ENCODE assay signal across 9 mouse cellular contexts in the genomic region with DNA sequence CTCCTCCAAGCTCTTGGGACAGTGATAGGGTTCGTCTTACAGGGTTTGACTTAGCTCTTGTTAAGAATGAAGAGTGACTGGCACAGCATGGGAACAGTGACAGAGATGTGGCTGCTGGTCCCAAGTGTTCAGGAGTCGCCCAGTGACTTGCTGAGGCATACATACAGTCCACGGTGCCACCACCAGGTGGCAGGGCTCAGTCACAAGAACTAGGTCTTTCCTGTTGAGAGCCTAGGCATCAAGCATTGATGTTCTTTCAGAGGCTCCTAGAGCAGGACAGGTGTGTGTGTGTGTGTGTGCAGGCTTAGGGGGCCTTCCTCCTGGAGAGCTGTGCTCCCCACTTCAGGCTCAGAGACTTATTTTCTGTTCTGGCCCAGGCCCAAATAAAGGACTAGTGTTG. TPM values are rescaled to one million over a fixed set of nuclear protein-coding genes. Genes with fewer than 3 reads are reported as not detected.
DNase-seq lines count a peak whose midpoint lies in the region; ATAC-seq and TF ChIP-seq lines count a peak whose summit lies in the region.
"Had no signal": no experiment of that assay in that cellular context is flagged by ENCODE, and none has a peak within 500 bp of the region (broad histone marks: within the 10 kb centered on the region; RNA-seq: fewer than 3 reads in every experiment).

No protein-coding gene starts in this region.

- H3K9ac ChIP-seq in forebrain, embryonic 16.5 days (replicated peaks; ENCODE audit: low read depth, low read length) = no peak overlapping the region
- H3K9ac ChIP-seq in hindbrain, embryonic 11.5 days (ENCODE audit: low read depth, low read length) = no peak overlapping the region
- no peak overlapping the region for H3K9ac ChIP-seq in lung, postnatal 0 days (replicated peaks; ENCODE audit: low read depth)
- H3K9ac ChIP-seq: liver, embryonic 15.5 days had no signal

- no peaks in the 10 kb centered on the region; the same call in 1 of the 2 replicates for H3K36me3 ChIP-seq in forebrain, embryonic 16.5 days (ENCODE audit: control insufficient read depth, insufficient read depth)
- no peaks in the 10 kb centered on the region for H3K36me3 ChIP-seq in hindbrain, embryonic 11.5 days (ENCODE audit: control insufficient read depth, insufficient read depth, low read length)
- H3K36me3 ChIP-seq in lung, postnatal 0 days (ENCODE audit: insufficient read depth, low read length) = 0 out of 2 replicates have a peak, but pooled peaks cover 4% of the 10 kb centered on the region

- H3K9me3 ChIP-seq in forebrain, embryonic 16.5 days (ENCODE audit: control insufficient read depth, low read length) = no peaks in the 10 kb centered on the region
- no peaks in the 10 kb centered on the region for H3K9me3 ChIP-seq in hindbrain, embryonic 11.5 days (ENCODE audit: control insufficient read depth, low read length)
- H3K9me3 ChIP-seq in lung, postnatal 0 days (ENCODE audit: low read length) = no peaks in the 10 kb centered on the region
- H3K9me3 ChIP-seq: liver, embryonic 15.5 days had no signal

- ATAC-seq in forebrain, embryonic 16.5 days = peak; percentile 85
- ATAC-seq in hindbrain, embryonic 11.5 days (ENCODE audit: low FRiP score) = peak; percentile 33; the same call in 1 of the 2 replicates
- ATAC-seq in lung, postnatal 0 days = peak; percentile 62

- peak; percentile 80 for DNase-seq in MN1 (ENCODE audit: low spot score)
- peak; percentile 72 to 79 for DNase-seq in cerebellum, adult 2 months
- peak; percentile 81 for DNase-seq in hindbrain, embryonic 11.5 days (ENCODE audit: low spot score)
- peak; percentile 82 for DNase-seq in layer of hippocampus, adult 9-10 months (ENCODE audit: low spot score)
- DNase-seq in lung, postnatal 0 days (ENCODE audit: low spot score) = peak; percentile 83
- DNase-seq in right cerebral cortex, adult 2 months (ENCODE audit: low spot score in 2 of 2) = peak; percentile 90 to 95
- DNase-seq in urinary bladder, adult 2 months (ENCODE audit: low spot score) = peak; percentile 55

- WGBS in cerebellum, adult 2 months = 12% methylated on average over 3 of the region's 3 CpGs
- WGBS in forebrain, embryonic 16.5 days = 22% methylated on average over 3 of the region's 3 CpGs
- 25% methylated on average over 3 of the region's 3 CpGs for WGBS in hindbrain, embryonic 11.5 days
- WGBS in lung, postnatal 0 days = 32% methylated on average over 3 of the region's 3 CpGs

- no peak overlapping the region for H3K4me2 ChIP-seq in forebrain, embryonic 16.5 days (ENCODE audit: low read length)
- no peak overlapping the region for H3K4me2 ChIP-seq in hindbrain, embryonic 11.5 days (replicated peaks; ENCODE audit: low read depth, low read length)
- H3K4me2 ChIP-seq in lung, postnatal 0 days (replicated peaks; ENCODE audit: low read depth, low read length) = no peak overlapping the region
- H3K4me2 ChIP-seq: liver, embryonic 15.5 days had no signal

- H3K4me1 ChIP-seq in cerebellum, adult 2 months (ENCODE audit: control insufficient read depth, insufficient read depth, low read length) = peaks cover 2% of the 10 kb centered on the region
- H3K4me1 ChIP-seq in forebrain, embryonic 16.5 days (replicated peaks; ENCODE audit: control insufficient read depth, insufficient read depth, low read length) = no peaks in the 10 kb centered on the region
- H3K4me1 ChIP-seq in hindbrain, embryonic 11.5 days (replicated peaks; ENCODE audit: control insufficient read depth, insufficient read depth, low read length) = no peaks in the 10 kb centered on the region
- H3K4me1 ChIP-seq in lung, postnatal 0 days (ENCODE audit: insufficient read depth, low read depth, low read length) = no peaks in the 10 kb centered on the region; the same call in 1 of the 2 replicates
- H3K4me1 ChIP-seq: liver, embryonic 15.5 days had no signal

- H3K27me3 ChIP-seq in cerebellum, adult 2 months (ENCODE audit: control insufficient read depth, insufficient read depth, low read length) = no peaks in the 10 kb centered on the region
- H3K27me3 ChIP-seq in forebrain, embryonic 16.5 days (replicated peaks; ENCODE audit: control insufficient read depth, insufficient read depth, low read length) = no peaks in the 10 kb centered on the region
- H3K27me3 ChIP-seq in hindbrain, embryonic 11.5 days (ENCODE audit: control insufficient read depth, insufficient read depth, low read length) = no peaks in the 10 kb centered on the region
- no peaks in the 10 kb centered on the region for H3K27me3 ChIP-seq in lung, postnatal 0 days (replicated peaks; ENCODE audit: insufficient read depth, low read length)
- H3K27me3 ChIP-seq: liver, embryonic 15.5 days had no signal

- TF ChIP-seq EP300 in lung, postnatal 0 days (IDR thresholded peaks at IDR 0.05) = no peak

- no peak overlapping the region for H3K4me3 ChIP-seq in cerebellum, adult 2 months (replicated peaks; ENCODE audit: insufficient read depth, low read depth, low read length)
- no peak overlapping the region for H3K4me3 ChIP-seq in forebrain, embryonic 16.5 days (replicated peaks; ENCODE audit: low read length)
- H3K4me3 ChIP-seq in hindbrain, embryonic 11.5 days (ENCODE audit: low read depth, low read length) = no peak overlapping the region
- H3K4me3 ChIP-seq in lung, postnatal 0 days (ENCODE audit: low read depth, low read length) = no peak overlapping the region
- H3K4me3 ChIP-seq: liver, embryonic 15.5 days had no signal

- TF ChIP-seq POLR2A in cerebellum, adult 2 months (IDR thresholded peaks at IDR 0.05; ENCODE audit: borderline replicate concordance, insufficient read depth, low read length) = no peak

- H3K27ac ChIP-seq in cerebellum, adult 2 months (ENCODE audit: insufficient read depth, low read length) = no peak overlapping the region
- no peak overlapping the region for H3K27ac ChIP-seq in forebrain, embryonic 16.5 days (ENCODE audit: low read length)
- H3K27ac ChIP-seq in hindbrain, embryonic 11.5 days (ENCODE audit: low read depth, low read length) = no peak overlapping the region
- H3K27ac ChIP-seq in lung, postnatal 0 days (ENCODE audit: low read length) = no peak overlapping the region
- H3K27ac ChIP-seq: liver, embryonic 15.5 days had no signal

- TF ChIP-seq CTCF in cerebellum, adult 2 months (IDR thresholded peaks at IDR 0.05; ENCODE audit: borderline replicate concordance, insufficient read depth, low read depth, low read length) = peak; percentile 96
- TF ChIP-seq CTCF in lung, postnatal 0 days (IDR thresholded peaks at IDR 0.05) = peak; percentile 95

RNA-seq across cellular contexts. Expression of a gene that starts 8.0 kb away (rescaled TPM):
- 3.9 and 4.4 TPM in 2 replicates for polyA plus RNA-seq in cerebellum, adult 2 months (2012; rRNA removed)
- polyA plus RNA-seq in forebrain, embryonic 16.5 days (2015; fragmentation: Nextera tagmentation; extraction: Ambion mirVana) = 10.5 and 11.6 TPM in 2 replicates
- 27.3 and 27.6 TPM in 2 replicates for polyA plus RNA-seq in hindbrain, embryonic 11.5 days (2014; fragmentation: Nextera tagmentation; extraction: Ambion mirVana)
- polyA plus RNA-seq in lung, postnatal 0 days (2015; fragmentation: Nextera tagmentation; extraction: Ambion mirVana) = 9.7 and 9.9 TPM in 2 replicates
- polyA plus RNA-seq in urinary bladder, adult 2 months (2012; rRNA removed) = 3.9 and 4.5 TPM in 2 replicates

RNA-seq across cellular contexts. Expression of a gene that starts 40.4 kb away (rescaled TPM):
- polyA plus RNA-seq in cerebellum, adult 2 months (2012; rRNA removed) = 117 and 134 TPM in 2 replicates
- polyA plus RNA-seq in forebrain, embryonic 16.5 days (2015; fragmentation: Nextera tagmentation; extraction: Ambion mirVana) = 101 and 109 TPM in 2 replicates
- 83.8 and 84.7 TPM in 2 replicates for polyA plus RNA-seq in hindbrain, embryonic 11.5 days (2014; fragmentation: Nextera tagmentation; extraction: Ambion mirVana)
- polyA plus RNA-seq in lung, postnatal 0 days (2015; fragmentation: Nextera tagmentation; extraction: Ambion mirVana) = 292 and 310 TPM in 2 replicates
- 93.3 and 105 TPM in 2 replicates for polyA plus RNA-seq in urinary bladder, adult 2 months (2012; rRNA removed)

Comparison
In these comparisons a context has a peak if more than half of its experiments do, and no peak if none do; other contexts are left out.
1. ATAC-seq: peak in every context shown above with its lines; median percentile 85 in forebrain, embryonic 16.5 days; 62 in lung, postnatal 0 days; 33 in hindbrain, embryonic 11.5 days.